Mouse (Mus musculus) layer of hippocampus, adult 18-20 months (tissue): ENCODE results near the gene Syngap1. TPM values are rescaled to one million over a fixed set of nuclear protein-coding genes. Genes with fewer than 3 reads are reported as not detected.

Experiments
- microRNA-seq, 2 experiments: library from miRNA; unstranded; fragments of <30 nt; microRNA quantifications; one replicate each; pipeline ENCODE4 v1.2.0; 2021
- total RNA-seq, 2 experiments: library from RNA; stranded (reverse); gene quantifications; 2 replicates each; pipeline ENCODE4 v1.2.3; 2021

Gene Syngap1
- total RNA-seq, 2 experiments from 2014 or later = 400 to 412 TPM

Small RNA genes within 50 kb of the gene (microRNA-seq; reads per million reads assigned to microRNA genes)
- 0 reads per million in 2 experiments for gene Gm27775
- 23.4 to 25.4 reads per million in 2 experiments for gene Mir3083
- gene Mir6968 = 4.2 to 5.5 reads per million in 2 experiments

Other genes starting within 250 kb of the Syngap1 start
- gene Crebrf, start 225.6 kb upstream of the Syngap1 start, total RNA-seq = 100 to 1,000 TPM; 152 to 159 TPM
- gene Bnip1, start 160.2 kb upstream of the Syngap1 start, total RNA-seq = 10 to 100 TPM; 31.2 to 33.6 TPM
- gene Nkx2-5, start 96.2 kb upstream of the Syngap1 start, total RNA-seq = not detected
- 1 to 10 TPM; 3.3 to 3.5 TPM for gene Kifc5b, start 24.2 kb upstream of the Syngap1 start, total RNA-seq
- 10 to 100 TPM; 37.6 to 40.0 TPM for gene Phf1, start 8.2 kb upstream of the Syngap1 start, total RNA-seq
- 100 to 1,000 TPM in 1 of 2 experiments, 10 to 100 TPM in 1; 94.9 to 100 TPM for gene Cuta, start 1.7 kb upstream of the Syngap1 start, total RNA-seq
- 10 to 100 TPM; 15.2 to 15.5 TPM for gene Zbtb9, start 31.9 kb downstream of the Syngap1 start, total RNA-seq
- gene Bak1, start 87.8 kb downstream of the Syngap1 start, total RNA-seq = 10 to 100 TPM; 12.1 to 12.9 TPM
- 1 to 10 TPM; 2.1 to 2.4 TPM for gene Itpr3, start 116.1 kb downstream of the Syngap1 start, total RNA-seq
- 100 to 1,000 TPM; 215 to 217 TPM for gene Uqcc2, start 192.7 kb downstream of the Syngap1 start, total RNA-seq
- gene Ip6k3, start 226.5 kb downstream of the Syngap1 start, total RNA-seq = under 1 TPM; 0.46 to 0.64 TPM